22 mouse cellular contexts compared by ENCODE assay signal in genomic region chr12:107230097-107230496, GRCm38 (mm10).
DNase-seq lines count a peak whose midpoint lies in the region; ATAC-seq and TF ChIP-seq lines count a peak whose summit lies in the region.
"Had no signal": no experiment of that assay in that cellular context is flagged by ENCODE, and none has a peak within 500 bp of the region (broad histone marks: within the 10 kb centered on the region; RNA-seq: fewer than 3 reads in every experiment).

No protein-coding gene starts in this region.

- no peak for ATAC-seq in cerebellum, adult (ENCODE audit: insufficient number of reproducible peaks, low FRiP score, low TSS enrichment)
- ATAC-seq: forebrain, embryonic 14.5 days; hindbrain, embryonic 16.5 days; inflammation-experienced regulatory T-cells, adult 6 months; intestine, postnatal 0 days had no signal

- H3K27ac ChIP-seq in layer of hippocampus, adult 2 months = no peak overlapping the region
- H3K27ac ChIP-seq: embryonic facial prominence, embryonic 15.5 days; forebrain, embryonic 10.5 days; gastrocnemius, adult 2 months; heart, embryonic 13.5 days; hindbrain, embryonic 12.5 days had no signal

- peak; percentile 19 for DNase-seq in cerebellum, adult 11-12 months
- DNase-seq in thymus, postnatal 4 days = peak; percentile 10
- DNase-seq in thymus, postnatal 25 days = no peak
- peak; percentile 70 to 77 for DNase-seq in cerebellum, postnatal 10 days
- no peak for DNase-seq in retina, postnatal 1 day
- no peak for DNase-seq in right cerebral cortex, postnatal 25 days
- DNase-seq in layer of hippocampus, adult 2 months (ENCODE audit: low spot score in 2 of 2) = no peak
- DNase-seq: adrenal gland, adult 2 months; adrenal gland, postnatal 25 days; gastrocnemius, adult 2 months; gastrocnemius, postnatal 25 days; heart, postnatal 36 days had no signal

- H3K4me3 ChIP-seq in layer of hippocampus, adult 2 months = no peak overlapping the region
- H3K4me3 ChIP-seq: embryonic facial prominence, embryonic 15.5 days; erythroblast, embryonic 14.5 days; forebrain, embryonic 10.5 days; gastrocnemius, adult 2 months; heart, embryonic 13.5 days; hindbrain, embryonic 12.5 days had no signal

- TF ChIP-seq CTCF in layer of hippocampus, adult 2 months (conservative IDR thresholded peaks at IDR 0.05) = no peak

Comparison
In these comparisons a context has a peak if more than half of its experiments do, and no peak if none do; other contexts are left out.
1. DNase-seq: peak in cerebellum, adult 11-12 months (single experiment), thymus, postnatal 4 days (single experiment) and cerebellum, postnatal 10 days (2 of 2); none in thymus, postnatal 25 days (single experiment), retina, postnatal 1 day (single experiment), right cerebral cortex, postnatal 25 days (single experiment) and layer of hippocampus, adult 2 months (0 of 2).